Mouse (Mus musculus) heart, adult 2 months (tissue): ENCODE data around the gene Sema4c.

Experiments used
- CTCF ChIP-seq: fragments of 200-600 bp; IDR thresholded peaks from 2 replicates; pipeline ENCODE4 v1.8.1; 2022; ENCODE audit warnings: antibody characterized with exemption, mild to moderate bottlenecking, moderate library complexity
- EP300 ChIP-seq: fragments of 200-500 bp; IDR thresholded peaks from 2 replicates; pipeline ENCODE4 v1.6.1; 2011; ENCODE audit warnings: low read depth, low read length, control low read depth; ENCODE audit not compliant: insufficient read depth
- POLR2A ChIP-seq: fragments of 200-500 bp; IDR thresholded peaks from 2 replicates; pipeline ENCODE4 v1.6.1; 2011; ENCODE audit warnings: mild to moderate bottlenecking, low read depth, low read length, control low read depth; ENCODE audit not compliant: insufficient read depth

DNA sequence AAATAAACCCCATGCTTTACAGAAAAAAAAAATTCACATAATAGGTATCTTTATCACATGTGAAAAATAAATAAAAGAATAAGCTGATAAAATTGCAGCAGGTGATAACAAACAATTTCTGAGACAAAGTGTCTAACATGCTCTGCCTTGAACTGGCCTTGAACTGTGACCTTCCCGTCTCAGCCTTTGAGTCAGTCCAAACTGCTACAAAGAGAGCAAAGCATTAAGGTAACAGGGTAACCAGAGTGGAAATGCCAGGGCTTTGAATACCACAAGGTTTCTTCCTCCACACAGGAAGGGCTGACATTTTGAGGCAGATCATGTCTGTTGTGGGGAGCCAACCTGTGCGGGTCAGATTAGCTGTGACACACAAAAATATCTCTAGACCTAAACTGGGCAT lies 12.8 kb downstream of the Sema4c start:
- no peak for TF ChIP-seq CTCF
- TF ChIP-seq POLR2A: no peak
- no peak for TF ChIP-seq EP300
